Mouse (Mus musculus): ENCODE measurements around the gene Bclaf1.

Gene Bclaf1

DNA sequence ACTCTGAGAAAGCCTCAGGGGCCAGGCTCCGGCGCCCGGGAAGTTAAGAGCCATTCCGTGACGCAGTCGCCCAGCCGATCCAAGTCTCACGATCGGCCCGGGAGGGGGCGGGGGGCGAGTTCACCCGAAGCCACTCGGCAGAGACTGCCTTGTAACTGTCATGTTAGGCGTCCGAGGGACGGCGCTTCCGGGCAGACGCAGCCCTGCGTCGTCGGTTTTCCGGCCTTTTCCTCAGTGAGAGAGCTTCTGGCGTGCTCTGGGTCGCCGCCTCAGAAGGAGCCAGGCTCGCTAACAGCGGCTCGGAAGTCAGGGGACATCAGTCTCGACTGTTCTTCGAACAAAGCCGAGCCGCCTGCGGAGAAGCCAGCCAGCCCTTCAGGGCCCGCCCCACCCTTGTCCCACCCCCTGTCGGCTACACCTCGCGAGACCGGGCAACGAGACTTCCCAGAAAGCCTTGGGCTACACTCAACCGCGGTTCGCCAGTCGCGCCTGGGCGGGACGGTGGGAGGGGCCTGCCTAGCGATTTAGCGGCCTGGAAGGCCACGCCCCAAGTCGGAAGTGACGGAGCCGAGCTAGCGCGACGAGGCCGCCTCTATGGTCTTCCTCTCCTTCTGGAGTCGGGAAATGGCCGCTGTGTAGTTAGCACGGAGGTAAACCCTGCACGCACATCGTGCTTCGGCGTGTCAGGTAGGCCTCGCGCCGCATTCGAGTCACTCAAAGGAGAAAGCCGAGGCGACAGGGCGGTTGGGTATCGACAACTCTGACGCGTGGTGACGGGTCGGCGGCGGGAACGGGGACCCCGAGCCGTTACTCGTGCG is at the start of gene Bclaf1:
Bclaf1 (plus strand) TSS at position 552 of the 818 bp plus-strand sequence.
- peak; percentile 100 for DNase-seq

DNA sequence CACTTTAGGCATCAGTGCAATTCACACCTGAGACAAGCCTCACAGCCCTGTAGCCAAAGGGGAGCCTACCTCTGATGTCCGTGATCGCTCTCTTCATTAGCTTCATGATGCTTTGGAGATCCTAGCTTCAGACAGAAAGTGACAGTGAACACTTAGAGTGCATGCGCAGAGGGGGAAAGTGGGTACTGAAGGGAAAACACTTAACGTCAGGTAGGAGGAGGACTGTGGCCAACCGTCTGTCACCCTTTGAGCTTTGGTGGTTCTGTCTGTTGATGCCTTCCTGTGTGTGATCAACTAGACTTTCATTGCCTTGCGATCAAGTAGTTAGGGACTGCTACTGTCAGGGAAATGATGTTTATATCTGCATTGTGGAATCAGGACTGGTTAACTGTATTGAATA is 49.4 kb upstream of the Bclaf1 start:
- DNase-seq = no peak

DNA sequence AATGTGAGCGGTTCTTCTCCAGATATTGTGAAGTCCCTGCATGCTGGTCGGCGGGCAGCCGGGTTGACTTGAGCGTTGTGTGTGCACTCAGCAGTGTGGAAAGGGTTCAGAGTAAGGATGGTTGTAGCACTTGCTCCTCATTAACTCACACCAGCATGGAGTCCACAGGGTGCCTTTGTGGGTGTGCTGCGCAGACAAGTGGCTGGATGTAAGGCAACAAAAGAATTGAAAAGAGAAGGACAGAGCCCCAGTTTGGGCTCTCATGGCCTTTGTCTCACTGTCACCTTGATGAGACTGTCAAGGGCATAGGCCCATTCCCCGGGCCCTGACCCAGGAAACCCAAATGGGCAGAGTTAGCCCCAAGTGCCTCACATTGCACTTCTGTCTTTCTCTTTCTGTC is 47.8 kb upstream of the Bclaf1 start:
- no peak for DNase-seq

DNA sequence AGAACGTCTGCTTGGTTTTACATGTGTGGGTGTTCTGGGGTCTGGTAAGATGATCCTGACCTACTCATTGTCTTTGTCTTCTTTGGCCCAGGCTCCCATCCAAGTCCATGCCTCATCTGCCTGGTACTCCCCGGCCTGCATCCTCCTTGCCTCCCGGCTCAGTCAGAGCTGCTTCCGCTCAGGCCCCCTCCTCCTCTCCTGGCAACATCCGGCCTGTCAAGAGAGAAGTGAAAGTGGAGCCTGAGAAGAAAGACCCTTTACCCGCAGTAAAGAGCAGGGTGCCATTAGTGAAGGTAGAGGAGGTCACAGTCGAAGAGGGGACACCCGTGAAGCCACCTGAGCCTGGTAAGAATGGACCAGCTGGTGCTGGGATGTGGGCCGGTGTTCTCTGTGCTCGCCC is 45.2 kb upstream of the Bclaf1 start:
- DNase-seq = no peak

DNA sequence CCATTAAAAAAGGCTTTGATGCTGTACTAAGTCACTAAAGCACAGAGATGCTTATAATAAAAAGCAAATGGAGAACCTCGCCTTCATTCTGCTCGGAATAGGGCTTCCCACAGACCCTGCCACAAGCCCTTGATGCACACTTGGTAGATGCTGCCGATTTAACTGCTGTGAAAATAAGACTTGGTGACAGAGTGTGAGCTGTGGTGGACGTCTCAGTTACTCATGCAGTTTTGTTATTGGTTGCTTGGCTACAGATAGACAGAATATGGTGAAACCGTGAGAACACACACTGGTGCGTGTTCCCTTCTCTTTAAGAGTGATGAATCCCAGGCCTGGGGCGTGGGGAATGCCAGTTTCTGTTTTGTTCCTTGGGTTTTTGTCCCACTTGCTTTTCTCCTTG is 43.3 kb upstream of the Bclaf1 start:
- DNase-seq = no peak

DNA sequence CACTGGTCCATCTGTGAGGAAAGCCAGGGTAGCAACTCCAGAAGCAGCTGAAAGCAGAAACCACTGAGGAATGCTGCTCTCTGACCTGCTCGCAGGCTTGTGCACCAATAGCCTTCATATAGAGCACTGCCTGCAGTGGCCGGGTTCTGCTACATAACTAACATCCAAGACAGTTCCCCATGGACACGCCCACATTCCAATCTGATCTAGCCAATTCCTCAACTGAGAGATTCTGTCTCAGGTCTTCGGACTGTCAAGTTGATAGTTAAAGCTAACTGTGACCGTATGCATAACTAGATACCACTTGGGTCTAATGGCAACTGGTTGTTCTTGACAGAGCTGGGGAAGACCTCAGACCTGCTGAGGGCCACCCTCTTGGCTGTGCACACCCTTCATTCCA is 39.9 kb upstream of the Bclaf1 start:
- DNase-seq = no peak

DNA sequence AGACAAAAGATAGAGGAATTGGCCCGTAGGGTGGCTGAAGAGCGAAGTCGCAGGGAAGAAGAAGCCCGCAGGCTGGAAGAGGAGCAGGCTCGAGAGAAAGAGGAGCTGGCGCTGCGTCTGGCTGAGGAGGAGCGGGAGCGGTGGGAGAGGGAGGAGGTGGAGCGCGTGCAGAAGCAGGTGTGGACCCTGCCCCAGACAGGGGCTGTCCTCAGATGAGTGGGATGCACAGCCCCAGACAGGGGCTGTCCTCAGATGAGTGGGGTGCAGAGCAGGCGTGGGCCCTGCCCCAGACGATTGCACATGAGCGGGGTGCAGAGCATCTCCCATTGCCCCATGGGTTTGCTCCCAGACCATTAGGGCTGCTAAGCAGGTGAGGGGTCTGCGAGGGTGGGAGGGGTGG is 39.0 kb upstream of the Bclaf1 start:
- DNase-seq = no peak

DNA sequence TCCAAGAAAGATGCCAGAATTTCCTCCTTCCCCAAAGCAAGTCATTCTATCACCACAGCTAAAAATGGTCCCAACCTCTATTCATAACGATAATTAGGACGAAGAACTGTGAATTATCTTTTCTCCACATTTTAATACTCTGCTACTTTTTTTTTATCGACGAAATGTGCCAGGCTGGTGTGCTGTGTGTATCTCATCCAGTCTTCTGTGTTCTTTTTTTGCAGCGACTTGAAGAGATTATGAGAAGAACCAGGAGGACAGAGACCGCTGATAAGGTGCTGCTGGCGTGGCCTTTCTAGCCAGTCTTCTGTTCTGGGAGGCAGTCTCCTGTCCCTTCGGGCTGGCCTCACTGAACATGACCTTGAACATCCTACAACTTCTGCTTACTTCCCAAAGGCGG is 38.2 kb upstream of the Bclaf1 start:
- DNase-seq = no peak

DNA sequence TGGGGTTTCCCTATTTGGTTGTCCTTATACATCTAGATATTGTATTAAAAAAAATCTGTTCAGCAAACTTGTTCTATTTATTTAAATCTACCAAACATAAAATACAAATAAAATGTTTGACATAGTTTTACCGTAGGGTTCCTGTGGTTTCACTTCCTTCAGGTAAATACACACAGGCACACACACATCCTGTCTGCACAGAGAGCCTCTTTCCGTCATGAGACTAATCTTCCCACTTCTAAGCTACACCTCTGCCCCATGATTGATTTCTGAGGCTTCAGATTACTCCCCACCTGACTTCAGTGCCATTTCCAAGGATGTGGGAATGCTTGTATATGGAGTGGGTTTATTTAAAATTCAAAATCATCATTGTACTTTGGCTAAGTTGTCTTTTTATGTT is 30.8 kb upstream of the Bclaf1 start:
- no peak for DNase-seq

DNA sequence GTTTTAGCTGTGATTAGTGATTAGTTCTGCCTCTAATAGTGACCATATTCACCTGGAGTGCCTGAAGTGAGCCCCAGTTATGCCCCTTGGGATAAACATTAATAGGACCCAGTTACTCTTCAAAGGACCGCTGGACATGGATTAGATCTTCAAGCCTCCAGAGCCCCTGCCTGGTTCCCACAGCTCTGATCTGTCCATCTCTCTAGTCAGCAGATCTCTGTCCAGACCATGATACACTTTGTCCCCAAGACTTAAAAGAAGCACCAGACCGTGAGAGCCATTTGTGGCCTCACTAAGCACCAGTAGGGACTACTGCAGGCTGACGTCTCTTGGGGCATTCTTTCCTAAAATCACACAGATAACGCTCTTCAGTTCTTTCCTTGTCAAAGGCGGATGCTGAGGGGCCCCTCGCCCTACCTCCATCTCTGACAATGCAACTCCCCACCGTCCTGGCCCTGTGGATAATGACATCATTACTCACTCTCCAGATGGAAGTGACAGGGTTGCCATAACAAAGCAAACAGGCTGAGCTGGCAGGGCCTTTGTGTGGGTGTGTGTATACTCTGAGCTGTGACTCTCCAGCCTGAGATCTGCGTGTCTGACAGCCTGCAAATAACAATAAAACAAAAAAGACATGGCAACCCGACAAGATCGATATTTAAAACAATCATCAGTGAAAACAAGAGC is 26.8 kb upstream of the Bclaf1 start:
- DNase-seq = peak; percentile 12 to 48

DNA sequence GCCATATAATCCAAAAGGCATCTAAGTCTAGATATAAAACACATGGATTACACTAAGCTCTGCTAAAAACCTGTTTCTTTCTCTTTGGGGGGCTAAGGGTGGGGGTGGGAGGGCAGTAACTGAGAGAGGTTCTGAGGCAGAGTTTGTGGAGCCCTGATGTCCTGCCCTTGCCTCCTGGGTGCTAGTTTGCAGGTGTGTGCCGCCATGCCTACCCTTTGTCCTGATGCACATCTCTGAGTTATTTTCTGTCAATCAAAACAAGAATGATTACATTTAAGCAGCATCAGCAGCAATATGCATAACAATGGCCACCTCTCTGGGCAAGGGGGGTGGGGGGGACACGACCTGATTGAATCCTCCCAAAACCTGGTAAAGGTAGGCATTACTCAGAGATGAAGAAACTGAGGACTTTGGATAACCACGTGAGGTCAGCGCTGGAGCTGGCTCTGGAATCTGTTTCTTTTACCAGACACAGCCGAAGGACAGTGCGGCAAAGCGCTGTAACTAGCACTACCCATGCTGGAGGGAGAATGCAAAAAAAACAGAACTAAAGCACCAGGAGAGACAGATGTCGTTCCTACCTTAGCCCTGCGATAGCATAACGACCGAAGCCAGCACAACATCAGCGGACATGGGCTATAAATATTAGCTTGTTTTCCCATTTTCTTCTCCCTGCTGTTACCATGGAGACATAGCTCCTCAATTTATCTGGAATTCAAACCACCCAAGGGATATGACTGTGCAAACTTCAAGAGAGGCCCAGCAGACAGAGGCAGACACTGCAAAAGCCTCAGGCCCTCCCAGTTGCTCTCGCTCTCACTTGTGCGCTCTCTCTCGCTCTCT is 26.1 kb upstream of the Bclaf1 start:
- DNase-seq = no peak

DNA sequence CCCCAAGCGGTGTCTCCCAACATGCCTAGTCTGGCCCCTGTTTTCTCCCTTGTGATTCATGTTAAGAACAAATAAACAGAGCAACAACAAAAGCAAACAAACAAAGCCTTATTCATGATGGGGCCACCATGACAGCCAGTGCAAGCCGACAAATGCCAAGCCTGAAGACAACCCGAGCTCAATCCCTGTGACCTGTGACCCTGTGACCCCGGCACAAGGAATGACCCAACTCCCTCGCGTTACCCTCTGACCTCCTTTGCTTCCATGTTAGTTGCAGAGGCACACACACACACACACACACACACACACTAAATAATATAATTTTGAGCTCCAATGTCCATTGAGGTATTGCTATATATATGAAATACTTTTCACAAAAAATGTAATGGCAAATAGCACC is 24.9 kb upstream of the Bclaf1 start:
- no peak for DNase-seq

DNA sequence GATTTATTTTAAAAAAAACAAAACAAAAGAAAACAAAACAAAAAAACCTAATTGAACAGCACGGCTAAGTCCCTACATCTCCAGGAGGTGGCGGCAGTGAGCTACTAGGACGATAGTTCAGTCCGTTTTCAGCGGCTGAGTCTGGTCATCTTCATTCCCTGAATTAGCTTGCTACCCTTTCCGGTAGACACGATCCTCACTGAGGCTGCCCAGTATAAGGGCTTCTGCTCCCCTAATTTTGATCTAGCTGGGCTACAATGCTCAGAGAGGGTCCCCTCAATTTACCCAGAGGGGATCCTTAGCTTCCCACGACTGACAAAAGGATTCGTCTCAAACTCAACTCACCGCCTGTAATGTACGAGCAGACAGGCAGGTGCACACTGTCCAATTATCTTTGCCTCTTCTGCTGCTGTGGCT is 21.8 kb upstream of the Bclaf1 start:
- peak; percentile 65 to 79 for DNase-seq

DNA sequence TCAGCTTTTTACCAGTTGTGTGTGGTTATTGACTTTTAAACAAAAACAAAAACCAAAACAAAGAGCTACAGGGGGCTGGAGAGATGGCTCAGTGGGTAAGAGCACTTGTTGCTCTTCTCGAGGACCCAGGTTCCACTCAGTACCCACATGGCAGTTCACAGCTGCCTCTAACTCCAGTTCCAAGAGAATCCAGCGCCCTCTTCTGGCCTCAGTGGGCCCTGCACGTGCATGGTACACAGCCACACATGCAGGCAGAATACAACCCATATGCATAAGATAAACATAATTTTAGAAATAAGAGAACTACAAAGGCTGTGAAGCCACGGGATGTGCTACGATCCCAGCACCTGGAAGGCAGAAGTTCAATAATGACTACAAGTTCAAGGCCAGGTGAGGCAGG is 16.3 kb upstream of the Bclaf1 start:
- DNase-seq = peak in 1 of 2 experiments; percentile 11

DNA sequence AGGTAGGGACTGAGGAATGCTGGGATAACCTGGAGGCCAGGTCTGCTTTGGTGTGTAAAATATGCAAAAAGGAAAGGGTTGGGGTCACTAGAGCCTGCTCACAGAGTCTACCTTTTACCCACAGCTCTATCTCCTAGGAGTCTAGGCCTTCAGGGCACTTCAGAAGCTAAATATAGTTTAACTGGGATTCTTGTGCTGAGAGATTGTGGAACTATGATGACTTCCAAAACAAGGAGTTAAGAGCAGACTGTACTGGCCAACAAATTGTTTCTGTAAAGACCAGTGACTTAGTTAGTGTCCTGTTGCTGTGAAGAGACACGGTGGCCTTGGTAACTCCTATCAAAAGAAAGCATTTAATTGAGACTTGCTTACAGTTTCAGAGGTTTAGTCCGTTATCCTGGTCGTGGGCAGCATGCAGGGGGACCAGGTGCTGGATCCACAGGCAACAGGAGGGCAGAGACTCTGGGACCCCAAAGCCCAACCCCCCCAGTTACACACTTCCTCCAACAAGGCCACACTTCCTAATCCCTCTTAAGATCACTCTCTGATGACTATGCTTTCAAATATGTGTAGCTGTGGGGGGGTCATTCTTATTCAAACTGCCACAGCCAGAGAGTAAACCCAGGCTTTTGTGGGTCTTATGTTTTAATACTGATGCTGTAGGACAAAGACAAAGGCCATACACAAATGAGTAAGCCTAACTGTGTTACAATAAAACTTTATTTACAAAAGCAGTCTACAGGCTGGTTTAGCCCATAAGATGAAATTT is 13.9 kb upstream of the Bclaf1 start:
- no peak for DNase-seq

DNA sequence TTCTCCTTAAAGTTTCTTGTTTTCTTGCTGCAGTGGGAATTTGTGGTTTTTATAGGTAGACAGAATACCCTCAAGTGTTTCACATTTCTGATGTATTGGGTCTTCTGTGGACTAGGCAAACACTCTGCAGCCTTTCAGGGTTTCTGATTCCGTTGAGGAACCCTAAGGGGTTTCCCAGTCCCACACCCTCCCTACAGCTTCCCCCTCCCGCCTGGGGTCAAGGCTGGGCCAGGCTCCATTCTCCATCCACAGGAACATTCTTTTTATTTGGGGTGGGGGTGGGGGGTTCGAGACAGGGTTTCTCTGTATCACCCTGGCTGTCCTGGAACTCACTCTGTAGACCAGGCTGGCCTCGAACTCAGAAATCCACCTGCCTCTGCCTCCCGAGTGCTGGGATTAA is 13.2 kb upstream of the Bclaf1 start:
- DNase-seq = no peak

DNA sequence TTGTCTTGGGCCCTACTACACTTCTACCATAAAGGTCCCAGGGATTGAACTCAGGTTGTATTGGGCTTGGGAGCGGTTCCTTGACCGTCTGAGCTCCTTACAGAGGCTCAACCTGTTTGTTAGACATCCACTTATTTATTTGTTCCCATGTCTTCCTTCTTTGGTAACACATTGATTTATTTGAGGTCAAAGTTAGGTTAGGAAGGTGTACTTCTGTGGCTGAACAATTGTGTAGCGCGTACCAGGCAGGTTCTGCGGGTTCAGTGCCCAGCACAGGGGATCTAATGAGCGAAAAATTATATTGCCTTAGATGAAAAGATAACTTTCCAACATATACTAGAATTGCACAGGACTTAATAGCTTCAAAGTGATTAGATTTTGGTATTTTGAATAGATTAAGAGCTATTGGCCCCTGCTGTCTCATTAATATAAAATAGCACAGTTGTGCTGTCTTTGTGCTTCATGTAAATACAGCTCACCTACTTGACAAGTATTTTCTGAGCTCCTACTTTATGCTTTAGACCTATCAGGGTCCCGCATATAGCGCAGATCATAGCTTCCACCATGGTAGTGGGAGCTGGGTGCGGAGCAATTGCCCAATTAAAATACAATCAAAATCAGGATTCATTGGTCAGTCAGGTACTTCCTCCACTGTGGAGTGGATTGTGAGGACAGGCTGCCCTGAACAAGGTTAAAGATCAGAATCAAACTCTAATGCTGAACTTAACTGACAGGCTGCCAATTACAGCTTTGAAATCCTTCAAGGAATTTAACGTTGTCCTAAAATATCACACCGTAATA is 1.1 kb upstream of the Bclaf1 start:
- DNase-seq = peak in 1 of 2 experiments; percentile 23

DNA sequence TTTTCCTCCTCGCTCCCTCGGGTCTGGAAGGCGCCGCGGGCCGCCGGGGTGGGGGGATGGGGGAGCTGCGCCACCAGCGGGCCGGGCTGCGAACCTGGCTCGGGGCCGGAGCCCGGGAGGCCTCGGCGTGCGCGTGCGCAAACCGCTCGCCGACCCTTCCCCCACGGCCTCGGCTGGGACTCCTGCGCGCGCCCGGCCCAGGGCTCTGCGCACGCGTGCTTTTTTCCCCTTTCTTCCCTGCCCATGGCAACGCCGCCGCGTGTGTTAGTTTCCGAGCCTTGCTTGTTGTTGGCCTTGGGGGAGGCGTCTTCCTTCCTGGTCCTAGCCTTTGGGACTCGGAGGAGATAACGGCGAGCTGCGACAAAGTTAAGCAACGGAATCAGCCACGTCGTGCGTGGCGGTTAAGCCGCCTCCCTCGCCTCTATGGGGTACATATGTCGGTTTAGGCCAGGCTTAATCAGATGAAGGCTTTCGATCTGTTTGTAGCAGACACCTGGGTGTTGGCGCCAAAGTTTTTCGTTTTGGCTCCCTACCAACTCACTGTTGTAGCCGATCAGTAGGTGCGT is 550 bp downstream of the Bclaf1 start:
- peak; percentile 89 to 94 for DNase-seq

DNA sequence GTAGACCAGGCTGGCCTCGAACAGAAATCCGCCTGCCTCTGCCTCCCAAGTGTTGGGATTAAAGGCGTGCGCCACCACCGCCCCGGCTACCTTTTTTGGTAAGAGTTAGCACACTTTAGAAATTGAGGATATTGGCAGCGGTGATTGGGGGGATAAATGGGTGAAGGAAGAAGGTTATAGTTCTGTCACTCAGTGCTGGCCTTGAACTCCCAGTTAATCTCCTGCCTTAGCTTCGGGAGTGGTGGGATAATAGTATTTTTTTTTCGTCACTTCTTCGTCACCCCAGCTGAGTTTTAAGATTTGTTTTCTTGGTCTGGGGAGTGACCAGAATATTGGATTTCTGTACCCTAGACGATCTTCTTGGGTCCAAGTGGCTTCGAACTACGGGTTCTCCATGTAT is 1.2 kb downstream of the Bclaf1 start:
- DNase-seq = no peak

DNA sequence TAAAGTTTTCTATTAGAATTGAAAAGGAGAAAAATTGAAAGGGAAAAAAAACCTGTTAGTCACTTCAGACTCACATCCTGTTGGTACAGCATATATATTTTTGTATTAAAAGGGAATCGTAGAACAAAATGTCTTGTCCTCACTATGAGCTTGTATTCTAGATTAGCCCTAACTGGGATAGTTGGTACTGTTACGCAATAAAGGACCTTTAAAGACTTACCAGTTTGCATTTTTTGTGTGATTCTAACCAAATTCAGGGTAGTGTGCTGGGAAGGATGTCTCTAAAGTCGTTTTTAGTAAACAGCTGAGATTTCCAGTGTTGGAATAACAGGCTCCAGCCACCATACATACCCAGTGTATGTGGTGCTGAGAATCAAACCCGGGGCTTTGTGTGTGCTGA is 1.7 kb downstream of the Bclaf1 start:
- no peak for DNase-seq

DNA sequence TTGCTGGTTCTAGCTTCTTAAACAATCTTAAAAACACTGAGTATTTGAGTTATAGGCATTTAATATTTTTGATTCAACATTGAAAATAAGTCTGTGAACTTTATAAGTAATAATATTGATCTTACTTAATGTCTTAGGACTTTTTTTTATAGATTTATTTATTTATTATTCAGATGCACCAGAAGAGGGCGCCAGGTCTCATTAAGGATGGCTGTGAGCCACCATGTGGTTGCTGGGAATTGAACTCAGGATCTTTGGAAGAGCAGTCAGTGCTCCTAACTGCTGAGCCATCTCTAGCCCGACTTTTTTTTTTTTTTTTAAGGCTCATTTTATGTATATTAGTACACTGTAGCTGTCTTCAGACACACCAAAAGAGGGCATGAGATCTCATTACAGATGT is 2.5 kb downstream of the Bclaf1 start:
- DNase-seq = peak in 1 of 2 experiments; percentile 19

DNA sequence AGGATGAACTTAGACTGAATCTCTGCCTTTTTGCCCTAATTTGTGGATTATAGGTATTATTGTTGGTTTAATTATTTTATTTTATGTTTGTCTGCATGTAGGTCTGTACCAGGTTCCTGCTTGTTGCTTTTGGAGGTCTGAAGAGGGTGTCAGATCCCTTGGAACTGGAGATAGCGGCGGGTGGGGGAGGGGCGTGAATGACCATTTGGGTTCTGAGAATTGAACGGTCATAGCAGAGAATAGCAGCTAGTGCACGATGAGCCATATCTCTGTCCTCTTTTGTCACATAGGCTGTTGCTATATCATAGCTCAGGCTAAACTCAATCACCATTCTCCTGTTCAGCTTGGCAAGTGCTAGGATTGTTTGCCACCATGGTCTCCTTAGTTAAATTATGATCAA is 5.2 kb downstream of the Bclaf1 start:
- DNase-seq = no peak
